Mouse (Mus musculus) gastrocnemius, postnatal 4 days (tissue): ENCODE results near the gene Tmem200b. TPM values are rescaled to one million over a fixed set of nuclear protein-coding genes. Genes with fewer than 3 reads are reported as not detected.

Experiments
- DNase-seq, 2 experiments: peaks; one replicate each; pipeline ENCODE4 v3.0.0; 2021 to 2022; ENCODE audit warnings: low spot score in 2 of 2, mixed read lengths in 2 of 2
- total RNA-seq, 2 experiments: library from RNA; stranded (reverse); gene quantifications; 2 replicates each; pipeline ENCODE4 v1.2.3; 2021

Tmem200b gene
- total RNA-seq, 2 experiments from 2014 or later: 9.9 to 10.4 TPM

- DNase-seq: no peak
These were observed 26.3 kb downstream of the Tmem200b start for GRCm38 (mm10) chr4:131947848-131948247.

- no peak for DNase-seq
These were observed 28.3 kb downstream of the Tmem200b start for GRCm38 (mm10) chr4:131949903-131950302.

- no peak for DNase-seq
These were observed 29.1 kb downstream of the Tmem200b start for GRCm38 (mm10) chr4:131950657-131951056.

- DNase-seq: no peak
These were observed 35.6 kb downstream of the Tmem200b start for GRCm38 (mm10) chr4:131957161-131957560.

GRCm38 (mm10) chr4:131968873-131969272 is 47.3 kb downstream of the Tmem200b start:
- no peak for DNase-seq

GRCm38 (mm10) chr4:131970244-131970853 is 48.8 kb downstream of the Tmem200b start:
- no peak for DNase-seq

Other genes starting within 250 kb of the Tmem200b start
- gene Ptpru, start 83.5 kb upstream of the Tmem200b start, total RNA-seq: 1 to 10 TPM; 1.3 to 1.4 TPM
- 10 to 100 TPM; 21.0 to 21.1 TPM for gene Mecr, start 78.3 kb upstream of the Tmem200b start, total RNA-seq
- 10 to 100 TPM; 64.3 to 69.4 TPM for gene Srsf4, start 48.2 kb upstream of the Tmem200b start, total RNA-seq
- gene Gm10300, start 152.9 kb downstream of the Tmem200b start, total RNA-seq: under 1 TPM in 1 of 2 experiments, not detected in 1; 0.10 TPM
- gene Epb41, start 153.6 kb downstream of the Tmem200b start, total RNA-seq: 10 to 100 TPM; 35.5 to 43.1 TPM
- gene Oprd1, start 222.7 kb downstream of the Tmem200b start, total RNA-seq: under 1 TPM in 1 of 2 experiments, not detected in 1; 0.16 TPM